ENCODE assay signal across 7 mouse cellular contexts in genomic region chr5:144257451-144258110, GRCm38 (mm10). TPM values are rescaled to one million over a fixed set of nuclear protein-coding genes. Genes with fewer than 3 reads are reported as not detected.
DNase-seq lines count a peak whose midpoint lies in the region; ATAC-seq lines count a peak whose summit lies in the region.

No protein-coding gene starts in this region.

- H3K4me3 ChIP-seq in lung, embryonic 16.5 days (ENCODE audit: low read length) = peak overlapping the region; percentile 98
- peak overlapping the region; percentile 92; the same call in 1 of the 2 replicates for H3K4me3 ChIP-seq in forebrain, embryonic 16.5 days (replicated peaks; ENCODE audit: low read length)
- H3K4me3 ChIP-seq in limb, embryonic 15.5 days = peak overlapping the region; percentile 90
- peak overlapping the region; percentile 94 for H3K4me3 ChIP-seq in stomach, embryonic 16.5 days (replicated peaks; ENCODE audit: low read length)

- peak overlapping the region; percentile 98 for H3K9ac ChIP-seq in lung, embryonic 16.5 days (ENCODE audit: low read length)
- H3K9ac ChIP-seq in forebrain, embryonic 16.5 days (replicated peaks; ENCODE audit: low read depth, low read length) = peak overlapping the region; percentile 16; the same call in 1 of the 2 replicates
- no peak overlapping the region for H3K9ac ChIP-seq in limb, embryonic 15.5 days
- H3K9ac ChIP-seq in stomach, embryonic 16.5 days (ENCODE audit: low read length) = peak overlapping the region; percentile 98

- peak overlapping the region; percentile 89 for H3K4me2 ChIP-seq in lung, embryonic 16.5 days (ENCODE audit: low read depth, low read length)
- peak overlapping the region; percentile 61 for H3K4me2 ChIP-seq in forebrain, embryonic 16.5 days (ENCODE audit: low read length)
- H3K4me2 ChIP-seq in limb, embryonic 15.5 days = peak overlapping the region; percentile 77
- H3K4me2 ChIP-seq in stomach, embryonic 16.5 days (ENCODE audit: low read depth, low read length) = peak overlapping the region; percentile 82

- no peaks in the 10 kb centered on the region for H3K27me3 ChIP-seq in lung, embryonic 16.5 days (ENCODE audit: control insufficient read depth, insufficient read depth, low read depth, low read length)
- no peaks in the 10 kb centered on the region for H3K27me3 ChIP-seq in forebrain, embryonic 16.5 days (replicated peaks; ENCODE audit: control insufficient read depth, insufficient read depth, low read length)
- H3K27me3 ChIP-seq in limb, embryonic 15.5 days = no peaks in the 10 kb centered on the region
- H3K27me3 ChIP-seq in stomach, embryonic 16.5 days (ENCODE audit: control insufficient read depth, insufficient read depth, low read length) = no peaks in the 10 kb centered on the region

- H3K36me3 ChIP-seq in lung, embryonic 16.5 days (ENCODE audit: control insufficient read depth, insufficient read depth, low read length) = peaks cover 6% of the 10 kb centered on the region; the same call in 1 of the 2 replicates
- no peaks in the 10 kb centered on the region for H3K36me3 ChIP-seq in forebrain, embryonic 16.5 days (ENCODE audit: control insufficient read depth, insufficient read depth)
- peaks cover 13% of the 10 kb centered on the region; the same call in 1 of the 2 replicates for H3K36me3 ChIP-seq in limb, embryonic 15.5 days
- no peaks in the 10 kb centered on the region for H3K36me3 ChIP-seq in stomach, embryonic 16.5 days (ENCODE audit: control insufficient read depth, insufficient read depth, low read length)

- 54% methylated on average over 3 of the region's 3 CpGs for WGBS in lung, embryonic 16.5 days
- 65% methylated on average over 3 of the region's 3 CpGs for WGBS in forebrain, embryonic 16.5 days
- WGBS in limb, embryonic 15.5 days = 67% methylated on average over 3 of the region's 3 CpGs
- WGBS in stomach, embryonic 16.5 days = 48% methylated on average over 3 of the region's 3 CpGs

- H3K27ac ChIP-seq in lung, embryonic 16.5 days (ENCODE audit: low read length) = peak overlapping the region; percentile 98
- no peak overlapping the region for H3K27ac ChIP-seq in forebrain, embryonic 16.5 days (ENCODE audit: low read length)
- peak overlapping the region; percentile 93 for H3K27ac ChIP-seq in limb, embryonic 15.5 days
- peak overlapping the region; percentile 96 for H3K27ac ChIP-seq in stomach, embryonic 16.5 days (ENCODE audit: low read length)

- ATAC-seq in lung, embryonic 16.5 days (ENCODE audit: low read depth) = no peak
- ATAC-seq in forebrain, embryonic 16.5 days = no peak
- ATAC-seq in limb, embryonic 15.5 days (ENCODE audit: insufficient number of reproducible peaks, low FRiP score, low TSS enrichment, low read depth) = no peak
- ATAC-seq in stomach, embryonic 16.5 days (ENCODE audit: insufficient read depth, low FRiP score) = no peak

- peaks cover 59% of the 10 kb centered on the region for H3K4me1 ChIP-seq in lung, embryonic 16.5 days (replicated peaks; ENCODE audit: control insufficient read depth, insufficient read depth, low read length)
- H3K4me1 ChIP-seq in forebrain, embryonic 16.5 days (replicated peaks; ENCODE audit: control insufficient read depth, insufficient read depth, low read length) = peaks cover 42% of the 10 kb centered on the region
- H3K4me1 ChIP-seq in limb, embryonic 15.5 days = peaks cover 61% of the 10 kb centered on the region
- peaks cover 55% of the 10 kb centered on the region for H3K4me1 ChIP-seq in stomach, embryonic 16.5 days (ENCODE audit: control insufficient read depth, insufficient read depth, low read length)

- no peaks in the 10 kb centered on the region for H3K9me3 ChIP-seq in lung, embryonic 16.5 days (ENCODE audit: control insufficient read depth, low read length)
- no peaks in the 10 kb centered on the region for H3K9me3 ChIP-seq in forebrain, embryonic 16.5 days (ENCODE audit: control insufficient read depth, low read length)
- no peaks in the 10 kb centered on the region for H3K9me3 ChIP-seq in limb, embryonic 15.5 days
- H3K9me3 ChIP-seq in stomach, embryonic 16.5 days (replicated peaks; ENCODE audit: control insufficient read depth, low read length) = no peaks in the 10 kb centered on the region

- no peak for DNase-seq in lung, postnatal 25 days (ENCODE audit: low spot score)
- no peak for DNase-seq in B cell, adult 2 months
- no peak for DNase-seq in spleen, postnatal 4 days (ENCODE audit: low spot score in 2 of 2)

RNA-seq across cellular contexts. Expression of gene Bri3, which starts 13.3 kb away (rescaled TPM):
- 114 and 124 TPM in 2 replicates for polyA plus RNA-seq in lung, embryonic 16.5 days (2015; fragmentation: Nextera tagmentation; extraction: Ambion mirVana)
- 94.7 and 98.0 TPM in 2 replicates for polyA plus RNA-seq in forebrain, embryonic 16.5 days (2015; fragmentation: Nextera tagmentation; extraction: Ambion mirVana)
- 81.5 and 97.3 TPM in 2 replicates for polyA plus RNA-seq in limb, embryonic 15.5 days (2015; fragmentation: Nextera tagmentation; extraction: Ambion mirVana)
- 88.0 and 93.6 TPM in 2 replicates for polyA plus RNA-seq in stomach, embryonic 16.5 days (2015; fragmentation: Nextera tagmentation; extraction: Ambion mirVana)

RNA-seq across cellular contexts. Expression of gene Tecpr1, which starts 34.2 kb away (rescaled TPM):
- 28.4 and 31.7 TPM in 2 replicates for polyA plus RNA-seq in lung, embryonic 16.5 days (2015; fragmentation: Nextera tagmentation; extraction: Ambion mirVana)
- 45.6 and 57.4 TPM in 2 replicates for polyA plus RNA-seq in forebrain, embryonic 16.5 days (2015; fragmentation: Nextera tagmentation; extraction: Ambion mirVana)
- polyA plus RNA-seq in limb, embryonic 15.5 days (2015; fragmentation: Nextera tagmentation; extraction: Ambion mirVana) = 21.7 and 23.3 TPM in 2 replicates
- polyA plus RNA-seq in stomach, embryonic 16.5 days (2015; fragmentation: Nextera tagmentation; extraction: Ambion mirVana) = 24.7 and 25.4 TPM in 2 replicates
